Mouse (Mus musculus): ENCODE results near the gene Etfa. TPM values are rescaled to one million over a fixed set of nuclear protein-coding genes. Genes with fewer than 3 reads are reported as not detected.

Gene Etfa
- polyA plus RNA-seq, 1 experiment from 2014 or later, result 122 TPM

GRCm38 (mm10) chr9:55423451-55424424 is 88.3 kb downstream of the Etfa start:
- Histone ChIP-seq H3K9ac (ENCODE audit: low read length) (no peak overlapping the region), H3K4me2 (ENCODE audit: low read depth) (no peak overlapping the region)
- ATAC-seq (ENCODE audit: insufficient read depth, low FRiP score, low TSS enrichment), result no peak

GRCm38 (mm10) chr9:55421786-55422185 is 90.3 kb downstream of the Etfa start:
- ATAC-seq (ENCODE audit: insufficient read depth, low FRiP score, low TSS enrichment), result no peak
- no peak overlapping the region for H3K27ac ChIP-seq (ENCODE audit: low read depth, low read length)
- H3K9ac ChIP-seq (ENCODE audit: low read length), result no peak overlapping the region
- no peak overlapping the region for H3K4me3 ChIP-seq (ENCODE audit: low read depth, low read length)
- DNase-seq (ENCODE audit: low spot score), result no peak
- H3K36me3 ChIP-seq (ENCODE audit: control insufficient read depth, insufficient read depth, low read length), result no peaks in the 10 kb centered on the region
- no peaks in the 10 kb centered on the region for H3K9me3 ChIP-seq (ENCODE audit: control insufficient read depth, low read length)
- 88% methylated on average over 3 of the region's 3 CpGs for WGBS
- H3K4me2 ChIP-seq (ENCODE audit: low read depth), result no peak overlapping the region
- H3K4me1 ChIP-seq (ENCODE audit: control insufficient read depth, insufficient read depth, low read length), result 0 out of 2 replicates have a peak, but pooled peaks cover 2% of the 10 kb centered on the region
- no peaks in the 10 kb centered on the region for H3K27me3 ChIP-seq (ENCODE audit: control insufficient read depth, insufficient read depth, low read length)

More at GRCm38 (mm10) chr9:55423451-55424424, 88.3 kb downstream of the Etfa start:
- H3K4me1 ChIP-seq (ENCODE audit: control insufficient read depth, insufficient read depth, low read length), result 0 out of 2 replicates have a peak, but pooled peaks cover 2% of the 10 kb centered on the region
- no peak for DNase-seq (ENCODE audit: low spot score)
- H3K27me3 ChIP-seq (ENCODE audit: control insufficient read depth, insufficient read depth, low read length), result no peaks in the 10 kb centered on the region
- 72% methylated on average over 14 of the region's 14 CpGs for WGBS
- no peak overlapping the region for H3K4me3 ChIP-seq (ENCODE audit: low read depth, low read length)
- no peaks in the 10 kb centered on the region for H3K9me3 ChIP-seq (ENCODE audit: control insufficient read depth, low read length)
- H3K27ac ChIP-seq (ENCODE audit: low read depth, low read length), result no peak overlapping the region
- no peaks in the 10 kb centered on the region for H3K36me3 ChIP-seq (ENCODE audit: control insufficient read depth, insufficient read depth, low read length)

- 42% methylated on average over 6 of the region's 6 CpGs for WGBS
- no peak overlapping the region for H3K4me3 ChIP-seq (ENCODE audit: low read depth, low read length)
- H3K36me3 ChIP-seq (ENCODE audit: control insufficient read depth, insufficient read depth, low read length), result no peaks in the 10 kb centered on the region
- ATAC-seq (ENCODE audit: insufficient read depth, low FRiP score, low TSS enrichment) (no peak), DNase-seq (ENCODE audit: low spot score) (no peak)
- no peaks in the 10 kb centered on the region; the same call in 1 of the 2 replicates for H3K4me1 ChIP-seq (ENCODE audit: control insufficient read depth, insufficient read depth, low read length)
- H3K9me3 ChIP-seq (ENCODE audit: control insufficient read depth, low read length), result no peaks in the 10 kb centered on the region
- no peak overlapping the region for H3K9ac ChIP-seq (ENCODE audit: low read length)
- no peaks in the 10 kb centered on the region for H3K27me3 ChIP-seq (ENCODE audit: control insufficient read depth, insufficient read depth, low read length)
- no peak overlapping the region for H3K4me2 ChIP-seq (ENCODE audit: low read depth)
- H3K27ac ChIP-seq (ENCODE audit: low read depth, low read length), result no peak overlapping the region
Measured at GRCm38 (mm10) chr9:55411154-55411553, 100.9 kb downstream of the Etfa start.

GRCm38 (mm10) chr9:55410430-55410829 is 101.6 kb downstream of the Etfa start:
- Histone ChIP-seq H3K27ac (ENCODE audit: low read depth, low read length) (no peak overlapping the region), H3K27me3 (ENCODE audit: control insufficient read depth, insufficient read depth, low read length) (no peaks in the 10 kb centered on the region), H3K9me3 (ENCODE audit: control insufficient read depth, low read length) (no peaks in the 10 kb centered on the region), H3K4me2 (ENCODE audit: low read depth) (no peak overlapping the region), H3K4me1 (ENCODE audit: control insufficient read depth, insufficient read depth, low read length) (no peaks in the 10 kb centered on the region; the same call in 1 of the 2 replicates), H3K36me3 (ENCODE audit: control insufficient read depth, insufficient read depth, low read length) (no peaks in the 10 kb centered on the region), H3K9ac (ENCODE audit: low read length) (no peak overlapping the region), H3K4me3 (ENCODE audit: low read depth, low read length) (no peak overlapping the region)
- WGBS, result 64% methylated on average over 6 of the region's 6 CpGs
- DNase-seq (ENCODE audit: low spot score), result no peak
- no peak for ATAC-seq (ENCODE audit: insufficient read depth, low FRiP score, low TSS enrichment)

GRCm38 (mm10) chr9:55409833-55410232 is 102.2 kb downstream of the Etfa start:
- H3K9ac ChIP-seq (ENCODE audit: low read length), result no peak overlapping the region
- no peaks in the 10 kb centered on the region for H3K9me3 ChIP-seq (ENCODE audit: control insufficient read depth, low read length)
- no peak overlapping the region for H3K27ac ChIP-seq (ENCODE audit: low read depth, low read length)
- ATAC-seq (ENCODE audit: insufficient read depth, low FRiP score, low TSS enrichment), result no peak
- DNase-seq (ENCODE audit: low spot score), result no peak
- H3K36me3 ChIP-seq (ENCODE audit: control insufficient read depth, insufficient read depth, low read length), result no peaks in the 10 kb centered on the region
- no peak overlapping the region for H3K4me3 ChIP-seq (ENCODE audit: low read depth, low read length)
- no peak overlapping the region for H3K4me2 ChIP-seq (ENCODE audit: low read depth)
- WGBS, result 41% methylated on average over 3 of the region's 3 CpGs
- H3K27me3 ChIP-seq (ENCODE audit: control insufficient read depth, insufficient read depth, low read length), result no peaks in the 10 kb centered on the region
- no peaks in the 10 kb centered on the region; the same call in 1 of the 2 replicates for H3K4me1 ChIP-seq (ENCODE audit: control insufficient read depth, insufficient read depth, low read length)

- no peak overlapping the region for H3K9ac ChIP-seq (ENCODE audit: low read length)
- no peak overlapping the region for H3K27ac ChIP-seq (ENCODE audit: low read depth, low read length)
- H3K27me3 ChIP-seq (ENCODE audit: control insufficient read depth, insufficient read depth, low read length), result no peaks in the 10 kb centered on the region
- ATAC-seq (ENCODE audit: insufficient read depth, low FRiP score, low TSS enrichment), result no peak
- DNase-seq (ENCODE audit: low spot score), result no peak
- no peaks in the 10 kb centered on the region for H3K36me3 ChIP-seq (ENCODE audit: control insufficient read depth, insufficient read depth, low read length)
- no peaks in the 10 kb centered on the region for H3K9me3 ChIP-seq (ENCODE audit: control insufficient read depth, low read length)
- H3K4me2 ChIP-seq (ENCODE audit: low read depth), result no peak overlapping the region
- 48% methylated on average over 4 of the region's 4 CpGs for WGBS
- H3K4me3 ChIP-seq (ENCODE audit: low read depth, low read length), result no peak overlapping the region
- H3K4me1 ChIP-seq (ENCODE audit: control insufficient read depth, insufficient read depth, low read length), result no peaks in the 10 kb centered on the region; the same call in 1 of the 2 replicates
Measured at GRCm38 (mm10) chr9:55408851-55409250, 103.2 kb downstream of the Etfa start.

GRCm38 (mm10) chr9:55406773-55407172 is 105.3 kb downstream of the Etfa start:
- Histone ChIP-seq H3K9me3 (ENCODE audit: control insufficient read depth, low read length) (no peaks in the 10 kb centered on the region), H3K4me1 (ENCODE audit: control insufficient read depth, insufficient read depth, low read length) (no peaks in the 10 kb centered on the region; the same call in 1 of the 2 replicates), H3K9ac (ENCODE audit: low read length) (no peak overlapping the region), H3K4me3 (ENCODE audit: low read depth, low read length) (no peak overlapping the region), H3K27me3 (ENCODE audit: control insufficient read depth, insufficient read depth, low read length) (no peaks in the 10 kb centered on the region), H3K36me3 (ENCODE audit: control insufficient read depth, insufficient read depth, low read length) (no peaks in the 10 kb centered on the region), H3K27ac (ENCODE audit: low read depth, low read length) (no peak overlapping the region), H3K4me2 (ENCODE audit: low read depth) (no peak overlapping the region)
- 51% methylated on average over 2 of the region's 2 CpGs for WGBS
- no peak for ATAC-seq (ENCODE audit: insufficient read depth, low FRiP score, low TSS enrichment)
- DNase-seq (ENCODE audit: low spot score), result no peak

- 72% methylated on average over 6 of the region's 6 CpGs for WGBS
- H3K4me3 ChIP-seq (ENCODE audit: low read depth, low read length), result no peak overlapping the region
- H3K9me3 ChIP-seq (ENCODE audit: control insufficient read depth, low read length), result no peaks in the 10 kb centered on the region
- DNase-seq (ENCODE audit: low spot score), result no peak
- no peak for ATAC-seq (ENCODE audit: insufficient read depth, low FRiP score, low TSS enrichment)
- no peak overlapping the region for H3K27ac ChIP-seq (ENCODE audit: low read depth, low read length)
- H3K4me2 ChIP-seq (ENCODE audit: low read depth), result no peak overlapping the region
- no peaks in the 10 kb centered on the region; the same call in 1 of the 2 replicates for H3K4me1 ChIP-seq (ENCODE audit: control insufficient read depth, insufficient read depth, low read length)
- no peaks in the 10 kb centered on the region for H3K36me3 ChIP-seq (ENCODE audit: control insufficient read depth, insufficient read depth, low read length)
- H3K27me3 ChIP-seq (ENCODE audit: control insufficient read depth, insufficient read depth, low read length), result no peaks in the 10 kb centered on the region
- no peak overlapping the region for H3K9ac ChIP-seq (ENCODE audit: low read length)
Measured at GRCm38 (mm10) chr9:55404976-55405702, 106.9 kb downstream of the Etfa start.

All from neural tube, embryonic 11.5 days (tissue).